Mouse (Mus musculus) G1E (cell line): ENCODE data around the gene Ano1. TPM values are rescaled to one million over a fixed set of nuclear protein-coding genes. Genes with fewer than 3 reads are reported as not detected.

Experiments used
- ATAC-seq: 2 replicates; pipeline ENCODE4 v1.8.0; 2016; ENCODE audit warnings: mild to moderate bottlenecking; ENCODE audit not compliant: insufficient number of reproducible peaks, poor library complexity, low FRiP score, severe bottlenecking; ENCODE audit errors: extremely low read depth
- DNase-seq: peaks from one replicate; pipeline ENCODE4 v3.0.0; 2012; ENCODE audit warnings: low spot score
- H3K27me3 ChIP-seq: 2 replicates; pipeline ENCODE4 v1.6.1; 2012; ENCODE audit warnings: mild to moderate bottlenecking, low read length, inconsistent platforms; ENCODE audit not compliant: insufficient read depth
- H3K36me3 ChIP-seq: replicated peaks from 2 replicates; pipeline ENCODE3; 2012; ENCODE audit warnings: mild to moderate bottlenecking, inconsistent platforms
- H3K4me1 ChIP-seq: 2 replicates; pipeline ENCODE4 v1.6.1; 2012; ENCODE audit warnings: low read depth, low read length, inconsistent platforms, mixed read lengths; ENCODE audit not compliant: insufficient read depth
- H3K4me3 ChIP-seq: 2 replicates; pipeline ENCODE4 v1.5.1; 2012; ENCODE audit warnings: low read depth, mild to moderate bottlenecking, inconsistent platforms, low read length, moderate library complexity, mixed read lengths
- H3K9me3 ChIP-seq: replicated peaks from 2 replicates; pipeline ENCODE4 v1.6.1; 2012; ENCODE audit warnings: inconsistent platforms
- CTCF ChIP-seq: IDR thresholded peaks from 2 replicates; pipeline ENCODE4 v1.5.1; 2012; ENCODE audit warnings: low read depth, low read length, inconsistent platforms, mixed read lengths
- GATA1 ChIP-seq: IDR thresholded peaks from 2 replicates; pipeline ENCODE4 v1.6.1; 2012; ENCODE audit warnings: borderline replicate concordance, low read length, inconsistent platforms, mixed read lengths
- GATA2 ChIP-seq: IDR thresholded peaks from 2 replicates; pipeline ENCODE4 v1.6.1; 2012; ENCODE audit warnings: low read depth, low read length, inconsistent platforms, borderline replicate concordance
- POLR2AphosphoS5 ChIP-seq: IDR thresholded peaks from 2 replicates; pipeline ENCODE4 v1.6.1; 2012; ENCODE audit warnings: low read depth, low read length, inconsistent platforms; ENCODE audit not compliant: insufficient replicate concordance
- TAL1 ChIP-seq: conservative IDR thresholded peaks from 2 replicates; pipeline ENCODE4 v1.6.1; 2012; ENCODE audit warnings: low read depth, low read length, inconsistent platforms, mixed read lengths
- polyA plus RNA-seq: library from polyadenylated mRNA; stranded (reverse); fragments of >175 nt; gene quantifications from 2 replicates; pipeline ENCODE4 v1.2.3, GENCODE M21; 2012
- total RNA-seq, 2 experiments: library from RNA; stranded (forward) in 1 of 2; stranded (reverse) in 1 of 2; fragments of 200-1000 nt in 1 of 2; fragments of >200 nt in 1 of 2; fragmentation: Nextera tagmentation in 1 of 2; gene quantifications; 2 replicates each; pipeline ENCODE4 v1.2.3; 2014 to 2017

The Ano1 gene
- total and polyA plus RNA-seq, 3 experiments: 1.8 to 7.1 (median 3.7) TPM

DNA sequence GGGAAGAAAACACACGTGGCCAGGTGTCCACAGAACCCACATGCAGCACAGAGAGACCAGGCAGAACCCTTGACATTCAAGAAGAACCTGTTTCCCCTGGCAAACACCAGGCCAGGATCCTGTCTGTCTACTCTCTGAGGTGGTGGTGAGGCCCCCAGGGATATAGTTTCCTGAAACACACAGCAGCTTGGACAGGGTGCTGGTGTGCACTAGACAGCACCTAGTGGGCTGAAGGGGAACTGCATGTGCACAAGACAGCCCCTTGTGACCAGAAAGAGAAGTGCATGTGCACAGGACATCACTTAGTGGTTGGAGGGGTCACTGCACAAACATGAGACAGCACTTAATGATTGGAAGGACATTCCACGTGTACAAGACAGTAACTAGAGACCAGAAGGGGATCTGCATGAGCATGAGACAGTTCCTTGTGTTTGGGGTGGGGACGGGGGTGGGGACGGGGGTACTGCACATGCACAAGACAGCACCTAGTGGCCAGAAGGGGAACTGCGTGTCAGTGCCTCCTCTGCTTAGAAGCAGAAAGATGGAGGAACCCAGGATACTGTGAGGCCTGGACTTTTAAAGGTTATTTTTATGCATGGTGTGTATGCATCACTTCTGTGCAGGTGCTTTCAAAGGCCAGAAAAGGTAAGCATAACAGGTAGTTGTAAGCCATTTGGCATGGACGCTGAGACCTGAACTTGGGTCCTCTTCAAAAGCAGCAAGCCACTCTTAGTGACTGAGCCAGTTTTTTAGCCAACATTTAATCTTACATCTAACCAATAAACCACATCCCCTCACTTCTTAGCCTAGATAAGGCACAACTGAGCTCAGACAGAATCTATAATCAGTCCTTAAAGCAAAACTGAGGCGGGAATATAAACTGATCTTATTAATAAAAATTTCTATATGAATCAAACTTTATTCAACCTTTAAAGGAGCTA is 54.7 kb downstream of the Ano1 start:
- H3K4me1 ChIP-seq: peaks cover 4% of the 10 kb centered on the region
- H3K36me3 ChIP-seq: peaks cover 2% of the 10 kb centered on the region
- no peak for TF ChIP-seq TAL1
- TF ChIP-seq CTCF: peak; percentile 99
- no peak overlapping the region for H3K4me3 ChIP-seq
- no peaks in the 10 kb centered on the region for H3K27me3 ChIP-seq
- 0 out of 2 replicates have a peak, but pooled peaks cover 2% of the 10 kb centered on the region for H3K9me3 ChIP-seq
- peak; percentile 45; the same call in 1 of the 2 replicates for ATAC-seq
- peak; percentile 15 for DNase-seq

DNA sequence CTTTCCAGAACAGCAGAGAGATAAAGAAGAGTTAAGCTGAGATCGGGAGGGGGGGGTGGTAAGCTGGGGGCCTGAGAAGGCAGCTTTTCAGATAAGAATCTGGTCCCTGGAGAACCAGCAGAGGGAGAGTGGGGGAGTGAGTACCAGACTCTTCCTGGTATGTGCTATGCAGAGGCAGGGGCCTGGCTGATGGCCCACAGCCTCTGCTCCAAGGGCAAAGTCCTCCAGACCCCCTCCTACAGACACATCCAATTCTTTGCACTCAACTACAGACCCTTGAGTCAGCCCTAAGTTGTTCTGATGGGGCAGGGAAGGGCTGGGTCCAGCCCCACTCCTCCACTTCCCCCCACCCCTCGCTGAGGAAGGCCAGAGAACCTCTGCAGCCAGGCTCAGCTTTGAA is 61.9 kb downstream of the Ano1 start:
- Histone ChIP-seq H3K36me3 (no peaks in the 10 kb centered on the region), H3K27me3 (no peaks in the 10 kb centered on the region), H3K4me1 (peaks cover 7% of the 10 kb centered on the region; the same call in 1 of the 2 replicates), H3K4me3 (no peak overlapping the region), H3K9me3 (no peaks in the 10 kb centered on the region)
- TF ChIP-seq GATA2 (no peak), CTCF (no peak), POLR2AphosphoS5 (no peak), TAL1 (no peak), GATA1 (no peak)
- DNase-seq (no peak), ATAC-seq (no peak)

DNA sequence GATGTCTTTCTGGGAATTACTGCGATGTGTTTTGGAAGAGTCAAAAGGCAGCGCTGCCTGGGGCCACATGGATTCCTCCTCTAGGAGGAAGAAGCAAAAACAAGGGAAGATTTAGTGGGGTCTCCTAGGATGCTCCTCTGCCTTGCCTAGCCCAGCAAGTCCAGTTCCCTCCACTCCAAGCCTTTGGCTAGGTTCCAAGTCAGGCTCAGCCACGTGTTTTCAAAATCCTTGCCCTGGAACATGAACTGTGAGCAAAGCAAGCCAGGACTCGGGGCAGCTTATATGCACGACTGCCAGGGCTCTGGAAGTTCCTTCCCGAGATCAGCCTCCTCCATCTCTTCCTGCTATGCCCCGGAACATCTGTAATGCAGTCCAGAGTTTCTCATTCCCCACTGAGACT is 62.6 kb downstream of the Ano1 start:
- no peak overlapping the region for H3K4me3 ChIP-seq
- no peaks in the 10 kb centered on the region for H3K27me3 ChIP-seq
- H3K36me3 ChIP-seq: no peaks in the 10 kb centered on the region
- no peaks in the 10 kb centered on the region for H3K9me3 ChIP-seq
- H3K4me1 ChIP-seq: peaks cover 10% of the 10 kb centered on the region; the same call in 1 of the 2 replicates
- ATAC-seq (no peak), DNase-seq (no peak)
- TF ChIP-seq GATA1 (no peak), GATA2 (no peak), TAL1 (no peak)

DNA sequence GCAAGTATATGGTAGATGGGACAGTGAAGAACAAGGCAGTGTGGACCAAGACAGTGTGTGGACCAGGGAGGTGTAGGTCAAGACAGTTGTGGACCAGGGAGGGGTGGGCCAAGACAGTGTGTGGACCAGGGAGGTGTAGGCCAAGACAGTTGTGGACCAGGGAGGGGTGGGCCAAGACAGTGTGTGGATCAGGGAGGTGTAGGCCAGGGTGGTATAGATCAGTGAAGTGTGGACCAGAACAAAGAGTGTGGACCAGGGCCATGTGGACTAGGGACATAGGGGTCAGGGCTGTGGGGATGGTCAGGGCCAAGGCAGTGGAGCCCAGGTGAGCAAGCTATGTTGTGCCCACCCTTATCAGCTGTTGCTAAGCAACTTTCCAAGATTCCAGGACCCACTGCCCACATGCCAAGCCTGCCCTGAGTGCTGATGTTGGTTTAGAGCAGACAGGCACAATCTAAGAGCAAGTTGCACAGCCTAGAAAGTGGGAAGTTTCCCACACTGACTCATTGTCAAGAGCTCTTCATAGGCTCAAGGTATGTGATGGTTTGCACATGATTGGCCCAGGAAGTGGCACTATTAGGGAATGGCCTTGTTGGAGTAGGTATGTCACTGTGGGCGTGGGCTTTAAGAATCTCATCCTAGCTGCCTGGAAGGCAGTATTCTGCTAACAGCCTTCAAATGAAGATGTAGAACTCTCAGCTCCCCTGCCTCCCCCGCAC is 64.0 kb downstream of the Ano1 start:
- no peaks in the 10 kb centered on the region for H3K9me3 ChIP-seq
- ATAC-seq: no peak
- TF ChIP-seq TAL1: no peak
- no peak; the same call in 1 of the 2 replicates for TF ChIP-seq POLR2AphosphoS5
- TF ChIP-seq GATA1: no peak
- TF ChIP-seq CTCF: no peak
- TF ChIP-seq GATA2: no peak
- no peaks in the 10 kb centered on the region for H3K36me3 ChIP-seq
- H3K27me3 ChIP-seq: no peaks in the 10 kb centered on the region
- no peak overlapping the region for H3K4me3 ChIP-seq
- DNase-seq: no peak
- peaks cover 10% of the 10 kb centered on the region; the same call in 1 of the 2 replicates for H3K4me1 ChIP-seq

DNA sequence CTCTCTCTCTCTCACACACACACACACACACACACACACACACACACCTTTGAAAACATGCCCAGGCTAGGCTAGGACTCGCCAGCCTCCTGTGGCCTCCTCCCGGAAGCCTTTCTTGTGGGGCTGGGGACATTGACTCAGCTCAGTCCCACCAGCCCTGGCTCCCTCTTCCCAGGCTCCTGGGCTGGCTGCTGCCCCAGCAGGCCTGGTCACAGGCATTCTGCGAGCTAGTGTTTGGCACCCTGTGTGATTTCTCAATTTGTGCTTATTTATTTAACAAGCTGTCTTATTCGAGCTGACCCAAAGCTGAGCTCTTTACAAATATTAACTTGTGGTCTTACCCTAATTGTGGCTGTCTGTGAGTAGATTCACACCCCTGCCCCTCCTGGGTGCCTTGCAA is 66.8 kb downstream of the Ano1 start:
- DNase-seq: no peak
- Histone ChIP-seq H3K9me3 (no peaks in the 10 kb centered on the region), H3K36me3 (no peaks in the 10 kb centered on the region), H3K4me1 (peaks cover 7% of the 10 kb centered on the region; the same call in 1 of the 2 replicates), H3K27me3 (no peaks in the 10 kb centered on the region), H3K4me3 (no peak overlapping the region)
- ATAC-seq: no peak
- TF ChIP-seq GATA1 (no peak), POLR2AphosphoS5 (no peak), GATA2 (no peak)

DNA sequence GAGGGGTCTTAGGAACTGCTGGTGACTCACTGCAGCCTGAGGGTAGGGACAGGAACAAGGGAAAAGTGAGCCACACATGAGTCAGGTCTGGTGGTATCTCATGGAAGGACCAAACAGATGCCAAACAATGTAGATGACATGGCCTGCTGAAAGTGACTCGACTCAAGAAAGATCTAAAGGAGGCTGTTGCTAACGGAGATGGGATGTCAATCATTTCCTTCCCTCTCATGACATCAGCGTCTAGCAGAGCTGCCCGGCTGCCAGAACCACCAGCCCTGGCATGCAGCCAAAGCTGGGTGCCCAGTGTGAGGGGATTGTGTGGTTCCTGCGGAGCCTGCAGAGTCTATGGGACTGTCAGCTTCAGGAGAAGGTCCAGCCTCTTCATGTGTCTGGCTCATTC is 67.3 kb downstream of the Ano1 start:
- Histone ChIP-seq H3K27me3 (no peaks in the 10 kb centered on the region), H3K9me3 (no peaks in the 10 kb centered on the region), H3K4me3 (no peak overlapping the region), H3K4me1 (0 out of 2 replicates have a peak, but pooled peaks cover 4% of the 10 kb centered on the region), H3K36me3 (no peaks in the 10 kb centered on the region)
- DNase-seq: peak; percentile 21
- TF ChIP-seq GATA1 (no peak), POLR2AphosphoS5 (no peak), CTCF (no peak), GATA2 (no peak), TAL1 (no peak)
- no peak for ATAC-seq
